Mouse (Mus musculus): ENCODE measurements around the gene Gm10912. TPM values are rescaled to one million over a fixed set of nuclear protein-coding genes. Genes with fewer than 3 reads are reported as not detected.

Gene Gm10912
- polyA plus RNA-seq, 1 experiment = not detected

Other genes with a start within 250 kb of the Gm10912 start
- gene Lmo2, start 107.8 kb upstream of the Gm10912 start, polyA plus RNA-seq (2012; ENCODE audit: insufficient read depth, insufficient read length, missing spikeins) = 10.9 and 11.1 TPM in 2 replicates
- 46.9 and 47.4 TPM in 2 replicates for gene Fbxo3, start 38.1 kb upstream of the Gm10912 start, polyA plus RNA-seq (2012; ENCODE audit: insufficient read depth, insufficient read length, missing spikeins)
- not detected in 2 replicates for gene 4931422A03Rik, start 37.5 kb upstream of the Gm10912 start, polyA plus RNA-seq (2012; ENCODE audit: insufficient read depth, insufficient read length, missing spikeins)
- gene Gm10799, start 2.7 kb downstream of the Gm10912 start, polyA plus RNA-seq (2012; ENCODE audit: insufficient read depth, insufficient read length, missing spikeins) = not detected in 2 replicates
- gene Cd59b, start 4.0 kb downstream of the Gm10912 start, polyA plus RNA-seq (2012; ENCODE audit: insufficient read depth, insufficient read length, missing spikeins) = 55.9 and 57.5 TPM in 2 replicates
- 174 and 250 TPM in 2 replicates for gene Cd59a, start 30.0 kb downstream of the Gm10912 start, polyA plus RNA-seq (2012; ENCODE audit: insufficient read depth, insufficient read length, missing spikeins)
- 1.3 TPM in 1 of 2 replicates, not detected in the other for gene A930018P22Rik, start 56.9 kb downstream of the Gm10912 start, polyA plus RNA-seq (2012; ENCODE audit: insufficient read depth, insufficient read length, missing spikeins)